Mouse (Mus musculus): Measurements from ENCODE around the gene Akap8. TPM values are rescaled to one million over a fixed set of nuclear protein-coding genes. Genes with fewer than 3 reads are reported as not detected.

Gene Akap8
- polyA plus RNA-seq (2017; shearing (Covaris generic)) = 100 to 1,000 TPM; 208 to 255 TPM

DNA sequence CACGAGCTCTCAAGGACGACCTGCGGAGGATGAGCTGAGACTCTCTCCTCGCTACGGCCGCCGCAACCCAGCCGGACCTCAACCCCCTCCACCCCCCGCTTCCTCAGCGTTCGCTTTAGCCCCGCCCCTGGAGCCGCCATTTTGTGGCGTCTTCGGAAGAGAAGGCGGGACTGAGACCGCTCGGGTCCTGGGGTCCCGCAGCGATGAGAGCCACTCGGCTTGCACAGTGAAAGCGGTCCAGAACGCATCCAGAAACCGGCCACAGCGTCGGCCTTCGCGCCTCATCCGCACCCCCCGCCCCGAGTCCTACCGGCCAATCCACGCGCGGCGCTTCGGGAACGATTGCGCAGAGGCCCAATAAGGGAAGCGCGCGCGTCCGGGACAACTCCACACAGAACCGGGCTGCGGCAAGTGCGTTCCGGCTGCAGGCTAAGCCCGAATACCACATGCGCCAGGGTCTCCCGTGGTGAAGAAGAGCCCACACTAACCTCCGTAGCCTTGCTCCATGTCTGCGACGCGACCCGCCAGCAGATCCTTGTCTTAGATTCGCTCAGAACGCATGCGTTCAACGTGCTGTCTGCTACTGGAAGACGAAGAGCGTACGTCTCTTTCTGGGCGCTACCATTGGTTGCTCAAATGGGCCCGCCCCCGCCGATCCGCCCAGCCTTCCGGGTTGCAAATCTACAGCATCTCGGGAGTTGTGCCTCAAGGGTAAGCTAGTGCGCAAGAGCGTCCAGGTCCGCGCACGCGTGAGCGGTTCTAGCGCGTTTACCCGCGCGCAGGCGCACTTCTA is at the start of gene Akap8:
Gene Akap8, minus strand, starts transcription at position 642 of the 793 bp plus-strand sequence.

DNA sequence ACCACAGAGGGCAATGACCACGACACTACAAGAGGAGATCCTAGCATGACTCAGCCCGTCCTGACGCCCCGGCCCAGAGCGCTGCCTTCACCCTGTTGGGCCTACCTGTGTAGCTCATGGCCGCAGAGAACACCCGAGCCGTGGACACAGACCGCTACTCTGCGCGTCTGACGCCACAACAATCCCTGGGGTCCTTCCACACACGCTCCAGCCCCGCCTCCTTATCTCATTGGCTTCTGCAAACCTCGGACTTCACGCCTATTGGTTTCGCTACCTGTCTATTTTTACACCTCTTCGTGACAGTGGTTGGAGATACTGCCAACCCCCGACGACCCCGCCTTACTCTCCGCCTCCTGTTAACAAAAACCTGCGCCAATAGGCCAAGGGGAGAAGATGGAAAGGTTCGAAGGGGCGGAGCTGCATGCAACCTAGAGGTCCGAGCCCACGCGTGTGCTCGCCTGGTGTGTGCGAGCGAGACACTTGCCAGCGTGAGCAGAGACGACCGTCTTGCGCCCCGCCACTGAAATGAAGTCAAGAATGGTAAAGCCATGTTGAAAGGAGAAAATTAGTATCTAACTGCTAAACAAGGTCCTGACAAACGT is 29.4 kb upstream of the Akap8 start, which contains the start of gene Akap8l:
Gene Akap8l, minus strand, starts transcription at position 226 of the 602 bp plus-strand sequence.

DNA sequence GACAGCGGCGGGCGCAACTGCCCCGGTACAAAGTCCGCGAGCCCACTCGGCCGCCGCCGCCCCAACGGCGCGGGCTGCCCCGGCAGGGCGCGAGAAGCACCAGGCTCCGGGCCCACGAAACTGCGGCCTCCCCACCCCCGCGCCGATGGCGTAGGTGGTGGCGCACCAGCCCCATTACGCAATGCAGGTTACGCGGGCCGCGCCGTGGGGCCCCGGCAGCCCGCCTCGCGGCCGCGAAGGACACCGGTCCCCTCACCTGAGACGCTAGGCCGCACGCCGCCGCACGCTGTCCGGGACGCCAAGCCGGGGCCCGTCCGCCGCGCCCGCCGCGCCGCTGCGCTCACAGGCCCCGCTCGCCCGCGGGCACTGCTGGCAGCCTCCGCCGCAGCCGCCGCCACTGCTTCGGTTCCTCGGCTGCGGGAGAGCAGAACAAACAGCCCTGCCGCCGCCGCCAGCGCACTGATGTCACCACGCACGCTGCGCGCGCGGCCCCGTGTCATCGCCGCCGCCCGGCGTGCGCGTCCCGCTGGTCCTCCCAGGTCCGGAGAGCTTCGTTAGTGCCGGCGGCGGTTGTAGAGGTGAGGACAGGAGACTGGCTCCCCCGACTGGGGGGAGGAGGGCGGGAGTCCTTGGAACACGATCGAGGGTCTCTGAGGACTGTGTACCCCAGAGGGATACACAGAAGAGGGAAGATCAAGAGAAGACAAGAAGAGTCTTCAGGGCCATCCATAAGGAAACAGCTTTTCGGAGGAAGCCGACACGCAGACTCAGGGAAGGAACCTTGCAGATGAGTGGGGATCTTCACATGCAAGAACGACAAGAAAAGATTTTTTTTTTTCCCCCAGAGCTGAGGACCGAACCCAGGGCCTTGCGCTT is 36.5 kb downstream of the Akap8 start, which contains the start of gene Brd4:
Gene Brd4, minus strand, starts transcription at position 461 of the 876 bp plus-strand sequence.

Other genes starting within 250 kb of the Akap8 start
- gene Notch3, start 154.4 kb downstream of the Akap8 start, polyA plus RNA-seq (2017; shearing (Covaris generic)) = under 1 TPM in 1 of 2 experiments, not detected in 1; 0.38 TPM
- gene Ephx3, start 131.7 kb downstream of the Akap8 start, polyA plus RNA-seq (2017; shearing (Covaris generic)) = under 1 TPM; 0.17 to 0.93 TPM
- gene Brd4, start 36.5 kb downstream of the Akap8 start, polyA plus RNA-seq (2017; shearing (Covaris generic)) = 100 to 1,000 TPM; 189 to 201 TPM
- gene Akap8l, start 29.4 kb upstream of the Akap8 start, polyA plus RNA-seq (2017; shearing (Covaris generic)) = 100 to 1,000 TPM; 283 to 295 TPM
- gene Wiz, start 68.2 kb upstream of the Akap8 start, polyA plus RNA-seq (2017; shearing (Covaris generic)) = 10 to 100 TPM; 27.1 to 33.8 TPM
- 100 to 1,000 TPM; 646 to 988 TPM for gene Rasal3, start 82.3 kb upstream of the Akap8 start, polyA plus RNA-seq (2017; shearing (Covaris generic))
- gene Pglyrp2, start 102.9 kb upstream of the Akap8 start, polyA plus RNA-seq (2017; shearing (Covaris generic)) = 10 to 100 TPM; 80.6 to 97.0 TPM
- gene Cyp4f39, start 131.5 kb upstream of the Akap8 start, polyA plus RNA-seq (2017; shearing (Covaris generic)) = under 1 TPM; 0.51 to 0.61 TPM
- 1 to 10 TPM; 2.6 TPM for gene Cyp4f17, start 184.8 kb upstream of the Akap8 start, polyA plus RNA-seq (2017; shearing (Covaris generic))
- 10 to 100 TPM; 14.4 to 33.9 TPM for gene Cyp4f16, start 215.3 kb upstream of the Akap8 start, polyA plus RNA-seq (2017; shearing (Covaris generic))

Data from inflammation-experienced regulatory T-cells (primary cell).